Mouse (Mus musculus) liver, embryonic 12.5 days (tissue): ENCODE data around the gene Map7. TPM values are rescaled to one million over a fixed set of nuclear protein-coding genes. Genes with fewer than 3 reads are reported as not detected.

ENCODE experiments used
- ATAC-seq: fragments of 200-750 bp; cut with Nextera tagmentation; 2 replicates; pipeline ENCODE4 v1.8.0; 2017; ENCODE audit warnings: moderate number of reproducible peaks, mild to moderate bottlenecking, moderate library complexity
- H3K27ac ChIP-seq: fragments of 300-500 bp; sonication (generic); 2 replicates; pipeline ENCODE4 v1.5.1; 2016; ENCODE audit warnings: mild to moderate bottlenecking
- H3K27me3 ChIP-seq: fragments of 300-500 bp; sonication (generic); replicated peaks from 2 replicates; pipeline ENCODE4 v1.6.1; 2016; ENCODE audit warnings: mild to moderate bottlenecking, moderate library complexity
- H3K36me3 ChIP-seq: fragments of 300-500 bp; sonication (generic); 2 replicates; pipeline ENCODE4 v1.6.1; 2016; ENCODE audit warnings: mild to moderate bottlenecking, moderate library complexity
- H3K4me1 ChIP-seq: fragments of 300-500 bp; sonication (generic); 2 replicates; pipeline ENCODE4 v1.6.1; 2016
- H3K4me2 ChIP-seq: fragments of 300-500 bp; sonication (generic); 2 replicates; pipeline ENCODE4 v1.6.1; 2016; ENCODE audit warnings: mild to moderate bottlenecking, moderate library complexity
- H3K4me3 ChIP-seq: fragments of 300-500 bp; sonication (generic); 2 replicates; pipeline ENCODE4 v1.5.1; 2016; ENCODE audit warnings: mild to moderate bottlenecking, moderate library complexity
- H3K9ac ChIP-seq: fragments of 300-500 bp; sonication (generic); 2 replicates; pipeline ENCODE4 v1.6.1; 2016; ENCODE audit warnings: mild to moderate bottlenecking, moderate library complexity
- H3K9me3 ChIP-seq: fragments of 300-500 bp; sonication (generic); replicated peaks from 2 replicates; pipeline ENCODE4 v1.6.1; 2016; ENCODE audit warnings: mild to moderate bottlenecking, moderate library complexity
- WGBS: fragments of 180-500 bp; shearing (Covaris S2); methylation state at CpG from one replicate; pipeline ENCODE4 v1.1.7; 2016; ENCODE audit not compliant: insufficient replicate concordance; 5-methylcytosine and 5-hydroxymethylcytosine counted together
- polyA plus RNA-seq: library from polyadenylated mRNA; unstranded; fragments of >200 nt; fragmentation: Nextera tagmentation; extraction: Ambion mirVana; gene quantifications from 2 replicates; pipeline ENCODE4 v1.2.1, GENCODE M21; 2016

The Map7 gene
- polyA plus RNA-seq, 1 experiment from 2014 or later: 6.6 TPM

DNA sequence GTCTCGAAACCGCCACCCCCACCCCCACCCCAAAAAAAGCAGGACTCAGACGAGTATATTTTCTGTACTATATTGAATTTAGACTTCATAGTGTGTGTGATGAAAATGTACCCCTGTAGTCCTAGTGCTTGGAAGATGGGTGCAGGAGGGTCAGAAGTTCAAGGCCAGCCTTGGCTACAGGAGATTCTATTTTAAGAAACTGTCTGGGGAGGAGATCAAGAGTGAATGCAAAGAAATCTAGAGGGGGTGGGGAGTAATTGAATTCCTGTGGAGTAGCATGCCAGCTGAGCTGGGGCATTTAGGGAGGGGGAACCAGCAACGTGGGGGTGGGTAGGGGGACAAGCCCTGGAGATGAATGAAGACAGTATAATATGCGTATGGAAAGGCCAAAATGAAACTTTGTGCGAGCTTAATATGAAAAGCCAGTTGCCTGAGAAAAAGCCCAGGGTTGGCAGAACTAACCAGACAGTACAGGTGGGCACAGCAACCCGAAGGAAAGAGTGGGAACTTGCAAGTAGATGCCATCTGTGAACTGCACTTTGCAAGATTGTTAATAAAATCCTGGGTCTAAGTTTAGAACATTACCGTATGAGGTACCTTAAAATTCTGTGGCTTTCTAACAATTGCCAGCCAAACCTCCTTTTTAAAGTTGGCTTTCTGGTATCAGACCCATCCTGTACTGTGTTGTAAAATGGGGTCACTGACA is 8.9 kb downstream of the Map7 start:
- Histone ChIP-seq H3K27me3 (no peaks in the 10 kb centered on the region), H3K9me3 (no peaks in the 10 kb centered on the region), H3K4me3 (no peak overlapping the region), H3K27ac (no peak overlapping the region), H3K36me3 (no peaks in the 10 kb centered on the region), H3K4me2 (no peak overlapping the region), H3K9ac (no peak overlapping the region), H3K4me1 (peaks cover 31% of the 10 kb centered on the region)
- 68% methylated on average over 8 of the region's 8 CpGs for WGBS
- ATAC-seq: no peak

DNA sequence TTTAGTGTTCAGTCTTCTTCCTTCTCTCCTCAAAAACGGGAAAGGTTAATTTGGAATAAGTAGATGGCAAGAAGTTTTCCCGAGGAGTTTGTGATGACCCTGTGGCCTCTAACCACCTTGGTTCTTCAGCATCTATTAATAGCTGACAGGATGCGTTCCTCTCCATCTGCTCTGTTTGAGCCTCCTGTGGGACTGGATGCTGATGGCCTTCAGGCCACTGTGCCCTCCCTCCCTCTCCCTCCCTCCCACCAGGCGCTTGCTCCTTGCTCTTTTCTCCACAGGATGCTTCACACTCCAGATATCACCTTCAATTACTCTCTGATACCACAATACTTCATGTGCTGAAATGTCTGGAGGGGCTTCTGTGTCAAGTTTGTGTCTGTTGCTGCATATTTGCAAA is 10.5 kb downstream of the Map7 start:
- Histone ChIP-seq H3K9ac (no peak overlapping the region), H3K36me3 (no peaks in the 10 kb centered on the region), H3K4me3 (no peak overlapping the region), H3K4me1 (peaks cover 25% of the 10 kb centered on the region), H3K4me2 (no peak overlapping the region), H3K27ac (no peak overlapping the region), H3K9me3 (no peaks in the 10 kb centered on the region), H3K27me3 (no peaks in the 10 kb centered on the region)
- WGBS: 47% methylated on average over 4 of the region's 4 CpGs
- no peak for ATAC-seq

GRCm38 (mm10) chr10:20159308-20159707 is 11.0 kb downstream of the Map7 start:
- peaks cover 25% of the 10 kb centered on the region for H3K4me1 ChIP-seq
- no peak overlapping the region for H3K4me3 ChIP-seq
- H3K27me3 ChIP-seq: no peaks in the 10 kb centered on the region
- no peaks in the 10 kb centered on the region for H3K36me3 ChIP-seq
- no peak overlapping the region for H3K9ac ChIP-seq
- H3K9me3 ChIP-seq: no peaks in the 10 kb centered on the region
- H3K27ac ChIP-seq: no peak overlapping the region
- no peak overlapping the region for H3K4me2 ChIP-seq
- WGBS: 76% methylated on average over 5 of the region's 5 CpGs
- no peak for ATAC-seq

DNA sequence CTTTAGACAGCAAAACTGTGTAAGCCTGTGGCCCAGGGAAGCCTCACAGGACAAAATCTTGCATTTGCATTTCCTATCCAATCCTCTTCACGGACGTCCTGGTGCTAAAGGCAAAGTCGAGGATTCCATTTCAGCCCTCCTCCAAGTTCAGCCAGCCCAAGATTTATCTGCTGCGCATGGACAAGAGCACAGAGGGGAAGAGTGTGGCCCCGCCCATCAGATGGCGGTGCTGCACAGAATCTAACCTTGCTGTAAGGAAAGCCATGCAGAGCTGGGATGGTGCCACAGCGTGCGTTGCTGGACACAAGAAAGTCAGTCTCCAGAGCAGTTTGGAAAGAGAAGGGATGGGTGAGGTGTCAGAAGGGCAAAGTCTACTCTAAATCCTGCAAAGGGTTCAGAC is 12.6 kb downstream of the Map7 start:
- no peaks in the 10 kb centered on the region for H3K9me3 ChIP-seq
- peaks cover 12% of the 10 kb centered on the region for H3K4me1 ChIP-seq
- WGBS: 42% methylated on average over 8 of the region's 8 CpGs
- H3K36me3 ChIP-seq: no peaks in the 10 kb centered on the region
- ATAC-seq: no peak
- H3K4me2 ChIP-seq: no peak overlapping the region
- H3K4me3 ChIP-seq: no peak overlapping the region
- no peak overlapping the region for H3K27ac ChIP-seq
- H3K27me3 ChIP-seq: no peaks in the 10 kb centered on the region
- H3K9ac ChIP-seq: no peak overlapping the region

- H3K9me3 ChIP-seq: no peaks in the 10 kb centered on the region
- H3K4me2 ChIP-seq: no peak overlapping the region
- H3K9ac ChIP-seq: no peak overlapping the region
- no peak overlapping the region for H3K4me3 ChIP-seq
- no peaks in the 10 kb centered on the region for H3K27me3 ChIP-seq
- no peak for ATAC-seq
- H3K36me3 ChIP-seq: no peaks in the 10 kb centered on the region
- H3K27ac ChIP-seq: no peak overlapping the region
- 72% methylated on average over 5 of the region's 5 CpGs for WGBS
- peaks cover 21% of the 10 kb centered on the region for H3K4me1 ChIP-seq
These were observed 16.5 kb downstream of the Map7 start for GRCm38 (mm10) chr10:20164810-20165209.

DNA sequence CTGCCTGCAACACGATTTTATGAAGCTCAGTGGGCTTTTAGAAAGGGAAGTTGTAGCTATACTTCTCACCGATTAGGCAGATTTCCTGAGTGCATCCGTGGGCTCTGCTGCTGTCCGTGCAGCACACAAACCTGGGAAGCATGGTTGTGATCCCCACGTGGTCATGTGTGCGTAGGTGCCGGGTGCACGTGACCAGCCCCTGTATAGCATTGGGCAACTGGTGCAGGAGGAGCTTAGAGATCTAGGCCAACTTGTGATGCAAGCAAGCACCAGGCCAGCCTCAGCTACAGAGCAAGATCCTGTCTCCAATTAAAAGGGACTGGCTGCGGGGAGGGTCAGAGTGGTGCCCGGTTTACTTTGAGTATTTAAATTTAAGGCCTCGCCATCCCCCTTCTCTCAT is 18.5 kb downstream of the Map7 start:
- Histone ChIP-seq H3K9me3 (no peaks in the 10 kb centered on the region), H3K4me1 (peaks cover 22% of the 10 kb centered on the region), H3K9ac (no peak overlapping the region), H3K4me2 (no peak overlapping the region), H3K27ac (no peak overlapping the region), H3K36me3 (no peaks in the 10 kb centered on the region), H3K27me3 (no peaks in the 10 kb centered on the region), H3K4me3 (no peak overlapping the region)
- ATAC-seq: no peak
- WGBS: 45% methylated on average over 11 of the region's 11 CpGs

DNA sequence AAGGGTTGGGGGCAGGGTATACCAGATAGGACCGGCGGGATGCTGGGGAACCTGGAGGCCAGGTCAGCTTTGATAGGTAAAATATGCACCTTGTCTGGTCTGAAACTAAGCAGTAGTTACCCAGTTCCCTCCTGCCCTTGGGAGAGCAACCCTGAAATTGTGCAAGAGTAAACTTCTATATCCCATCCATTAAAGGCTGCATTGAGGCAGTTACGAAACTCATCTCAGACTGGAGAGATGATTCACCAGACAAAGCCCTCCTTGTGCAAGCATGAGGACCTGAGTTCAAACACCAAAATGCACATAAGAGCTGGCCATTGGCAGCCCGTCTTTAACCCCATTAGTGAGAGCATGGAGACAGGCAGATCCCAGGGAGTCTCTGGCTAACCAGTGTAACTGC is 19.2 kb downstream of the Map7 start:
- Histone ChIP-seq H3K9ac (no peak overlapping the region), H3K4me1 (peaks cover 19% of the 10 kb centered on the region), H3K9me3 (no peaks in the 10 kb centered on the region), H3K4me2 (no peak overlapping the region), H3K36me3 (no peaks in the 10 kb centered on the region), H3K27me3 (no peaks in the 10 kb centered on the region), H3K4me3 (no peak overlapping the region), H3K27ac (no peak overlapping the region)
- WGBS: 84% methylated on average over 4 of the region's 4 CpGs
- no peak for ATAC-seq

DNA sequence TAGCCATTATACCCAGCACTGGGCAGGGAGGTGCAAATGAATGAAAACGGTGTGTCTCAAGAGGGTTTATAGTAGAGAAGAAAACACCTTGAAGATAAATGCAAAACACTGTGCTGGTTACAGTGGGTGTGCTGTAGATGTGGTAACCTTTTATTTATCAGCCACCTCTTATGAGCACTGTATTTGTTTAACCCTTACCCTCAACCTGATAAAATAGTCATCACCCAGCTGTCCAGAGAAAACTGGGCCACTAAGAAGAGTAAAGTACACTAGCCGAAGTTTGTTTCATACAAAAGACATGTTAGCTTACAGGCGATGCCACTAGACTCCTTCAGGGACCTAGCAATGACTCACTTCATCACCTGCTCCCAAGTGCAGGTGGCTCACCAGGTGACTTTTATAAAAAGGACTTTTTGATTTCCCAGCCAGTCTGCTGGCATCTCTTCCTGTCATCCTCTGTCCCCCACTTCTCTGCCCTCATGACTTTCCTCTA is 21.0 kb downstream of the Map7 start:
- Histone ChIP-seq H3K36me3 (no peaks in the 10 kb centered on the region), H3K27ac (no peak overlapping the region), H3K4me1 (peaks cover 19% of the 10 kb centered on the region), H3K9me3 (no peaks in the 10 kb centered on the region), H3K4me3 (no peak overlapping the region), H3K4me2 (no peak overlapping the region), H3K9ac (no peak overlapping the region), H3K27me3 (no peaks in the 10 kb centered on the region)
- 74% methylated on average over 3 of the region's 3 CpGs for WGBS
- no peak for ATAC-seq

- Histone ChIP-seq H3K36me3 (no peaks in the 10 kb centered on the region), H3K9me3 (no peaks in the 10 kb centered on the region), H3K27ac (no peak overlapping the region), H3K27me3 (no peaks in the 10 kb centered on the region), H3K4me2 (peak overlapping the region; percentile 56), H3K4me1 (peaks cover 19% of the 10 kb centered on the region), H3K4me3 (no peak overlapping the region), H3K9ac (no peak overlapping the region)
- WGBS: 27% methylated on average over 19 of the region's 19 CpGs
- ATAC-seq: peak; percentile 25; the same call in 1 of the 2 replicates
These were observed 21.8 kb downstream of the Map7 start for GRCm38 (mm10) chr10:20169927-20170604.

DNA sequence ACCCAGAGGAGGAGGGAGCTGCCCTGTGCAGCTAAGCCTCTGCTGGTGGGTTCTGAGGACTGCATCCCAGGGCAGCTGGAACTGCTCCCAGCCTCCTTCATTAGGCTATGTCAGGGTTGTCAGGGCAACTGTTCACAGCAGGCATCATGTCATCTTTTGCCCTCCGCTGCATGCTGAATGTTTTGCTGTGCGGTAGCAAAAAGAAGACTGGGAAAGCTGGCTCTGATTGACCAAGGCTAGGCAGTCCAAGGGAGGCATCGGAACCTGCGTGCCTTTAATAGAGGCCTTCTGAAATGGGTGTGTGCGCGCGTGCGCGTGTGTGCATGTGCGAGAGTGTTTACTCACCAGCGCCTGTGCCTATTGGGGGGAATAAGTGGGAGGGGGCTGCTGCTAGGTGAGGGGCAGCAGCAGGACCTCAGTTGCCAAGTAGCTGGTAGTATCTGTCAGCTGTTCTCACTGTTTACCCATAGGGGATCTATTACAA is 22.4 kb downstream of the Map7 start:
- peaks cover 19% of the 10 kb centered on the region for H3K4me1 ChIP-seq

DNA sequence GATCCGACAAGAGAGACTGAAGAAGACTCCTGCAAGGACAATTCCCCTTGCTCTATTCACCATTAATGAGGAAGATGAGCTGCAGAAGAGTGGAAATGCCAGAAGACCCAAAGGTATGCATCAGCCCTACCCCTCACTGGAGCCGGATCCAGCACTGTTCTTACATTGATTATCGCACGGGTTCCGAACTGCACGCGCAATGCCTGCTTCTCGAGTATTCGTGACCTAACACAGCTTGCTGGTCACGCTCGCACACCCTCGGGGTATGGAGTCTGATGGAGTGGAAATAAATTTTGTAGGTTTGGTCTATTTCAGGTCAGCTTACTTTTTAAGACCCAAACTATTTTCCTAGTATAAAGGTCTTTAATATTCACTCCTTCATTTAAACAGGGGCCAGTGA is 22.9 kb downstream of the Map7 start:
- ATAC-seq: no peak
- WGBS: 84% methylated on average over 12 of the region's 12 CpGs
- H3K4me1 ChIP-seq: peaks cover 19% of the 10 kb centered on the region
- H3K27me3 ChIP-seq: no peaks in the 10 kb centered on the region
- no peaks in the 10 kb centered on the region for H3K9me3 ChIP-seq
- no peak overlapping the region for H3K9ac ChIP-seq
- H3K27ac ChIP-seq: no peak overlapping the region
- H3K4me3 ChIP-seq: no peak overlapping the region
- H3K4me2 ChIP-seq: no peak overlapping the region
- no peaks in the 10 kb centered on the region for H3K36me3 ChIP-seq

More for the DNA sequence above, 22.4 kb downstream of the Map7 start:
- no peaks in the 10 kb centered on the region for H3K27me3 ChIP-seq
- H3K9me3 ChIP-seq: no peaks in the 10 kb centered on the region
- no peak overlapping the region for H3K4me3 ChIP-seq
- peak overlapping the region; percentile 56 for H3K4me2 ChIP-seq
- 68% methylated on average over 11 of the region's 11 CpGs for WGBS
- H3K27ac ChIP-seq: no peak overlapping the region
- no peak overlapping the region for H3K9ac ChIP-seq
- peak; percentile 65 for ATAC-seq
- no peaks in the 10 kb centered on the region for H3K36me3 ChIP-seq

GRCm38 (mm10) chr10:20171756-20172155 is 23.5 kb downstream of the Map7 start:
- H3K27ac ChIP-seq: no peak overlapping the region
- no peak overlapping the region for H3K9ac ChIP-seq
- WGBS: 65% methylated on average over 4 of the region's 4 CpGs
- H3K4me1 ChIP-seq: peaks cover 17% of the 10 kb centered on the region
- H3K27me3 ChIP-seq: no peaks in the 10 kb centered on the region
- H3K4me2 ChIP-seq: no peak overlapping the region
- H3K9me3 ChIP-seq: no peaks in the 10 kb centered on the region
- H3K4me3 ChIP-seq: no peak overlapping the region
- H3K36me3 ChIP-seq: no peaks in the 10 kb centered on the region
- ATAC-seq: no peak
